Mouse (Mus musculus) MEL (cell line): ENCODE measurements around the gene Etfbkmt.

Experiments used
- POLR2A ChIP-seq, 2 experiments: IDR thresholded peaks; 2 replicates each; pipeline ENCODE4 v1.6.1; 2011 to 2012; ENCODE audit warnings: low read length in 2 of 2, mild to moderate bottlenecking in 2 of 2, control low read depth in 1 of 2, improper control_type of control experiment in 1 of 2, low read depth in 1 of 2, moderate library complexity in 1 of 2; ENCODE audit not compliant: control insufficient read depth in 1 of 2, insufficient read depth in 1 of 2, poor library complexity in 1 of 2
- TAL1 ChIP-seq: IDR thresholded peaks from 2 replicates; pipeline ENCODE4 v1.6.1; 2012; ENCODE audit warnings: mild to moderate bottlenecking, inconsistent platforms, low read length, moderate library complexity, mixed read lengths

GRCm38 (mm10) chr6:149153473-149154115, 13.9 kb downstream of the Etfbkmt start:
- no peak for TF ChIP-seq POLR2A (IDR thresholded peaks at IDR 0.05; ENCODE audit: control insufficient read depth in 1 of 2, insufficient read depth in 1 of 2, low read depth in 1 of 2, low read length in 2 of 2, poor library complexity in 1 of 2)
- TF ChIP-seq TAL1 = no peak
